Mouse (Mus musculus): ENCODE measurements around the gene Mrpl12.

The Mrpl12 gene

GRCm38 (mm10) chr11:120525959-120526358 lies 41.5 kb downstream of the Mrpl12 start:
- in situ Hi-C loops (cut with MboI; ENCODE audit: low pct_unique_long_range_greater_than_20kb in 1 of 2, low sequenced_read_pairs in 2 of 2, unreplicated experiment in 1 of 2): no loop called here

- in situ Hi-C loops (cut with MboI; ENCODE audit: low pct_unique_long_range_greater_than_20kb in 1 of 2, low sequenced_read_pairs in 2 of 2, unreplicated experiment in 1 of 2): no loop called here
Observed at GRCm38 (mm10) chr11:120527690-120528354, 43.4 kb downstream of the Mrpl12 start.

GRCm38 (mm10) chr11:120528903-120529302 lies 44.5 kb downstream of the Mrpl12 start:
- in situ Hi-C loops (cut with MboI; ENCODE audit: low pct_unique_long_range_greater_than_20kb in 1 of 2, low sequenced_read_pairs in 2 of 2, unreplicated experiment in 1 of 2): no loop called here

GRCm38 (mm10) chr11:120530085-120530964 lies 45.9 kb downstream of the Mrpl12 start, which contains the start of gene Gcgr:
Gcgr (plus strand) TSS chr11:120530699.
- in situ Hi-C loops (cut with MboI; ENCODE audit: low pct_unique_long_range_greater_than_20kb in 1 of 2, low sequenced_read_pairs in 2 of 2, unreplicated experiment in 1 of 2): no loop called here

- in situ Hi-C loops (cut with MboI; ENCODE audit: low pct_unique_long_range_greater_than_20kb in 1 of 2, low sequenced_read_pairs in 2 of 2, unreplicated experiment in 1 of 2): no loop called here
Observed at GRCm38 (mm10) chr11:120531646-120532045, 47.2 kb downstream of the Mrpl12 start.

GRCm38 (mm10) chr11:120534093-120534492 lies 49.7 kb downstream of the Mrpl12 start:
- in situ Hi-C loops (cut with MboI; ENCODE audit: low pct_unique_long_range_greater_than_20kb in 1 of 2, low sequenced_read_pairs in 2 of 2, unreplicated experiment in 1 of 2): no loop called here

GRCm38 (mm10) chr11:120535145-120535544 lies 50.7 kb downstream of the Mrpl12 start:
- in situ Hi-C loops (cut with MboI; ENCODE audit: low pct_unique_long_range_greater_than_20kb in 1 of 2, low sequenced_read_pairs in 2 of 2, unreplicated experiment in 1 of 2): no loop called here

- in situ Hi-C loops (cut with MboI; ENCODE audit: low pct_unique_long_range_greater_than_20kb in 1 of 2, low sequenced_read_pairs in 2 of 2, unreplicated experiment in 1 of 2): no loop called here
Observed at GRCm38 (mm10) chr11:120535804-120536203, 51.4 kb downstream of the Mrpl12 start.

GRCm38 (mm10) chr11:120538485-120538884 lies 54.1 kb downstream of the Mrpl12 start:
- in situ Hi-C loops (cut with MboI; ENCODE audit: low pct_unique_long_range_greater_than_20kb in 1 of 2, low sequenced_read_pairs in 2 of 2, unreplicated experiment in 1 of 2): no loop called here
